Mouse (Mus musculus) kidney, adult 2 months (tissue): ENCODE data around the gene Ulk4.

Source experiments
- CTCF ChIP-seq: fragments of 200-500 bp; conservative IDR thresholded peaks from 2 replicates; pipeline ENCODE4 v1.5.1; 2011; ENCODE audit warnings: low read depth, mild to moderate bottlenecking, control low read depth, low read length, moderate library complexity, mixed read lengths; ENCODE audit not compliant: insufficient read depth, insufficient read length
- POLR2A ChIP-seq: fragments of 200-500 bp; IDR thresholded peaks from one replicate; pipeline ENCODE4 v1.6.1; 2011; ENCODE audit warnings: low read depth, low read length, control low read depth

DNA sequence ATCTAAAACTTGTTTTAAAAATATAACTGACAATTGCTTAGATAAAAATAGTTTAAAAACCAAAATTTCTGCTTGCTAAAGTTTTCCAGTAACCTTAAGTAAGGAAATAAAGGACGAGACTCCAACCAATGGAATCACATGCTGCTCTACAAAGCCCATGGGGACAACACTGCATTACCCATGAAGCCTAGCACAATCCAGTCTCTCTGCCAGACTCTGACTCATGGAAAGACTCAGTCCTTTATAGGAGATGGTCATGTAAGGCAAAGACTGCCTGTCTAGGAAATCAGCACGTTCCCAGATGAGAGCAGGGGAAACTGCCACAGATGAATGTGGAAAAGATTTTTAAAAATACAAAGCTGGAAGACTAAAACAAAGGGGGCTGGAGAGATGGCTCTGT is 23.0 kb downstream of the Ulk4 start:
- no peak for TF ChIP-seq POLR2A
- TF ChIP-seq CTCF: no peak
